Mouse (Mus musculus): ENCODE results near the gene Gcc1.

DNA sequence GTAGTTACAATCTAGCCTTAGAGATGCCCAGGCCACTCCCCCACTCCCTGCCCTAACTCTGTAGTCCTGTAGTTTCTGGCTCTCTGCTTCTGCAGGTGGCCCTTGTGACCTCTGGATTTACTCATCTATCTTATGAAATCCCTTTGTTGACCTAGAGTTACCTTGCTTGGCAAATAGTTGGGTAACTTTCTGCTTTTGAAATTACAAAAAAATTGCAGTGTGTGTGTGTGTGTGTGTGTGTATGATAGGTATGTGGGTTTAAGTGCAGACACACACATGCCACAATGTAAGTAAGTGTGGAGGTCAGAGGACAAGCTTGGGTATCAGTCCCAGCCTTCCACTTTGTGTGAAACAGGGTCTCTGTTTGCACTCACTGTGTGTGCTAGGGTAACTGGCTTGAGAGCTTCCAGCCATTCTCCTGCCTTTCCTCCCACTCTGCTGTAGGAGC is 31.1 kb upstream of the Gcc1 start:
- no peak for TF ChIP-seq EP300 (IDR thresholded peaks at IDR 0.05; ENCODE audit: low read depth)
- no peak for TF ChIP-seq CTCF (IDR thresholded peaks at IDR 0.05; ENCODE audit: low read depth)

Data from heart, postnatal 0 days (tissue).